Mouse (Mus musculus) lung, adult 2 months (tissue): ENCODE measurements at regions not wholly inside any gene's neighbourhood (a gene's known extent, or its start where the extent isn't known, plus 50 kb on each side); places are given as distances from the start of the nearest gene placed in this dataset.
A peak's percentile ranks its signal among the peaks of the same experiment; 100 is the strongest.

Experiments used
- CTCF ChIP-seq: fragments of 200-500 bp; IDR thresholded peaks from 2 replicates; pipeline ENCODE4 v1.5.1; 2011; ENCODE audit warnings: mild to moderate bottlenecking, low read length, control low read depth; ENCODE audit not compliant: insufficient read depth
- POLR2A ChIP-seq: fragments of 200-500 bp; IDR thresholded peaks from 2 replicates; pipeline ENCODE4 v1.6.1; 2011; ENCODE audit warnings: low read depth, mild to moderate bottlenecking, control low read depth, low read length, borderline replicate concordance; ENCODE audit errors: extremely low read depth

- no peak for TF ChIP-seq POLR2A
- TF ChIP-seq CTCF: peak; percentile 39
Observed at GRCm38 (mm10) chr1:89342794-89343193, 111.8 kb upstream of the Agap1 start.
